Mouse (Mus musculus) stomach, embryonic 15.5 days (tissue): ENCODE measurements around the gene Meltf. TPM values are rescaled to one million over a fixed set of nuclear protein-coding genes. Genes with fewer than 3 reads are reported as not detected.

Experiments
- ATAC-seq: fragments of 200-750 bp; cut with Nextera tagmentation; 2 replicates; pipeline ENCODE4 v1.8.0; 2017; ENCODE audit warnings: low read depth, moderate number of reproducible peaks, moderate TSS enrichment; ENCODE audit not compliant: insufficient read depth, low FRiP score
- H3K27ac ChIP-seq: fragments of 300-500 bp; sonication (generic); 2 replicates; pipeline ENCODE4 v1.5.1; 2015; ENCODE audit warnings: mild to moderate bottlenecking, inconsistent platforms
- H3K27me3 ChIP-seq: fragments of 300-500 bp; sonication (generic); replicated peaks from 2 replicates; pipeline ENCODE4 v1.6.1; 2015; ENCODE audit warnings: inconsistent platforms
- H3K36me3 ChIP-seq: fragments of 300-500 bp; sonication (generic); 2 replicates; pipeline ENCODE4 v1.6.1; 2015; ENCODE audit warnings: inconsistent platforms
- H3K4me1 ChIP-seq: fragments of 300-500 bp; sonication (generic); 2 replicates; pipeline ENCODE4 v1.6.1; 2015; ENCODE audit warnings: inconsistent platforms
- H3K4me2 ChIP-seq: fragments of 300-500 bp; sonication (generic); 2 replicates; pipeline ENCODE4 v1.6.1; 2015; ENCODE audit warnings: mild to moderate bottlenecking, inconsistent platforms
- H3K4me3 ChIP-seq: fragments of 300-500 bp; sonication (generic); replicated peaks from 2 replicates; pipeline ENCODE4 v1.5.1; 2015; ENCODE audit warnings: inconsistent platforms
- H3K9ac ChIP-seq: fragments of 300-500 bp; sonication (generic); 2 replicates; pipeline ENCODE4 v1.6.1; 2015; ENCODE audit warnings: inconsistent platforms
- H3K9me3 ChIP-seq: fragments of 300-500 bp; sonication (generic); 2 replicates; pipeline ENCODE4 v1.6.1; 2016; ENCODE audit warnings: inconsistent platforms
- WGBS: fragments of 180-500 bp; shearing (Covaris S2); methylation state at CpG from one replicate; pipeline ENCODE4 v1.1.7; 2015; 5-methylcytosine and 5-hydroxymethylcytosine counted together
- polyA plus RNA-seq: library from polyadenylated mRNA; unstranded; fragments of >200 nt; fragmentation: Nextera tagmentation; extraction: Ambion mirVana; gene quantifications from 2 replicates; pipeline ENCODE4 v1.2.1, GENCODE M21; 2015

The Meltf gene
- polyA plus RNA-seq, 1 experiment from 2014 or later, result 1.4 TPM

DNA sequence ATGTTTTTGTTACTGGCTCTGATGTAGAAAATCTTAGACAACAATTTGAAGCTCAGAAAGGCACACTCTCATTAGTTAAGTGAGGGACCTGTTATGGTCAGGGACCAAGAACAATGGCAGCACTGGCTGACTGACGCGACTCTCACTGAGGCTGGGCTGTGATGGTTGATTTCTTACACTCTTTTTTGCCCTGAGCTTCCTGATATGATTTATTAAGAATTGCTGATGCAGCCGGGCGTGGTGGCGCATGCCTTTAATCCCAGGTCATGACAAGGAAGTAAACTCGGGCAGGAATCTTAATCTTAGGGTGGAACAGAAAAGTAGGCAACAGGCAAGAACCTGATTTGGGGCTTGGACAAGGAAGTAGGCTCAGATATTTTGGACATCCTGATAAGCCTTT, 47.5 kb downstream of the Meltf start:
- no peaks in the 10 kb centered on the region for H3K27me3 ChIP-seq
- WGBS, result 62% methylated on average over 6 of the region's 6 CpGs
- no peak overlapping the region for H3K4me3 ChIP-seq
- no peaks in the 10 kb centered on the region for H3K9me3 ChIP-seq
- no peak overlapping the region; the same call in 1 of the 2 replicates for H3K27ac ChIP-seq
- no peak overlapping the region for H3K9ac ChIP-seq
- H3K36me3 ChIP-seq, result no peaks in the 10 kb centered on the region
- no peaks in the 10 kb centered on the region for H3K4me1 ChIP-seq
- no peak for ATAC-seq
- H3K4me2 ChIP-seq, result no peak overlapping the region

- ATAC-seq, result no peak
- Histone ChIP-seq H3K4me1 (no peaks in the 10 kb centered on the region), H3K27ac (no peak overlapping the region; the same call in 1 of the 2 replicates), H3K4me2 (no peak overlapping the region), H3K27me3 (no peaks in the 10 kb centered on the region), H3K9me3 (no peaks in the 10 kb centered on the region), H3K4me3 (no peak overlapping the region), H3K9ac (no peak overlapping the region), H3K36me3 (no peaks in the 10 kb centered on the region)
- WGBS, result 77% methylated on average over 13 of the region's 13 CpGs
Measured at GRCm38 (mm10) chr16:31926547-31927182, 48.1 kb downstream of the Meltf start.

GRCm38 (mm10) chr16:31927412-31927811, 48.8 kb downstream of the Meltf start:
- H3K9ac ChIP-seq, result no peak overlapping the region
- 84% methylated on average over 5 of the region's 5 CpGs for WGBS
- H3K4me1 ChIP-seq, result no peaks in the 10 kb centered on the region
- no peaks in the 10 kb centered on the region for H3K27me3 ChIP-seq
- no peak overlapping the region for H3K27ac ChIP-seq
- no peak for ATAC-seq
- H3K4me2 ChIP-seq, result no peak overlapping the region
- no peaks in the 10 kb centered on the region for H3K9me3 ChIP-seq
- no peak overlapping the region for H3K4me3 ChIP-seq
- no peaks in the 10 kb centered on the region for H3K36me3 ChIP-seq

DNA sequence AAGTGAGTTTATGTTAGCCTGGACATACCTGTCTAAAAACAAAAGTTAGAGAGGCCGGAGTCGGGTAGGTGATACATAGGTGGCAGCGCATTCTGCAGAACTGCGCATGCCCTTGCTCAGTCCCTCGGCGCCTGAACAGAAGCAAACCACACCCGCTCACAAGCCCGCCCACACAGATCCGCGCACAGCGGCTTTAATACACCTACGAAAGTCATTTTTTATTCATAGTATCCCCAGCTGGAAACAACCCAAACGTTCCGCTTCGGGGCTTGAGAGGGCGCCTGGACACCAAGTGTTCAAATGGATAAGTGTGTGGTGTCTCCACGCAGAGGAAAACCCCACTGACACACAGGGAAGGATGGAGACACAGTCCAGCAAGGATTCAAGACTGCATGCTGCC, 52.7 kb downstream of the Meltf start:
- 51% methylated on average over 17 of the region's 17 CpGs for WGBS
- Histone ChIP-seq H3K4me2 (0 out of 2 replicates have a peak overlapping the region, but pooled peaks have one; percentile 16), H3K4me3 (no peak overlapping the region), H3K9ac (no peak overlapping the region), H3K4me1 (peaks cover 20% of the 10 kb centered on the region), H3K27ac (no peak overlapping the region), H3K36me3 (no peaks in the 10 kb centered on the region), H3K9me3 (no peaks in the 10 kb centered on the region), H3K27me3 (peaks cover 30% of the 10 kb centered on the region)
- ATAC-seq, result no peak

DNA sequence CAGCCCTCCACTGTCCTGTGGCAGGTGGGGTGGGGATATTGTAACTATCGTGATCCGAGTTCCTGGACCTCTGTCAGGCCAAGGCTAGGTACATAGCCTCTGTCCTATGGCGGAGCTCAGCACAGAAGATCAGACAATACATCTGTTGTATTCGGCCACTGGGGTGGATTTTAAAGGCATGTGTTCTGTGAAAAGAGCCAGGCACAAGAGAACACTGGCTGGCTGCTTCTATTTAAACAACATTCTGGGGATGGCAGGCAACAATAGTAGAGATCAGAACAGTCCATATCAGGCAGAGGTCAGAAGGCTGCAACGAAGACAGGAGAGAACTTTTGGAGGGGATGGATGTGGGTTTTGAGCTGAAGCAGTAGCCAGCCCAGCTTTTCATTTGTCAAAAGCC, 53.6 kb downstream of the Meltf start:
- ATAC-seq, result no peak
- no peaks in the 10 kb centered on the region for H3K36me3 ChIP-seq
- H3K9me3 ChIP-seq, result no peaks in the 10 kb centered on the region
- H3K27me3 ChIP-seq, result peaks cover 30% of the 10 kb centered on the region
- H3K27ac ChIP-seq, result no peak overlapping the region; the same call in 1 of the 2 replicates
- H3K4me2 ChIP-seq, result no peak overlapping the region
- WGBS, result 63% methylated on average over 5 of the region's 5 CpGs
- H3K9ac ChIP-seq, result no peak overlapping the region
- H3K4me3 ChIP-seq, result no peak overlapping the region
- H3K4me1 ChIP-seq, result peaks cover 20% of the 10 kb centered on the region

- H3K27ac ChIP-seq, result peak overlapping the region; percentile 3; the same call in 1 of the 2 replicates
- H3K36me3 ChIP-seq, result no peaks in the 10 kb centered on the region
- H3K4me1 ChIP-seq, result peaks cover 20% of the 10 kb centered on the region
- peak overlapping the region; percentile 92 for H3K4me2 ChIP-seq
- H3K9me3 ChIP-seq, result no peaks in the 10 kb centered on the region
- ATAC-seq, result peak; percentile 84
- peak overlapping the region; percentile 4; the same call in 1 of the 2 replicates for H3K9ac ChIP-seq
- 1% methylated on average over 50 of the region's 50 CpGs for WGBS
- peak overlapping the region; percentile 48 for H3K4me3 ChIP-seq
- H3K27me3 ChIP-seq, result peaks cover 30% of the 10 kb centered on the region
Measured at GRCm38 (mm10) chr16:31932840-31933697, 54.5 kb downstream of the Meltf start.

GRCm38 (mm10) chr16:31933751-31934549, 55.3 kb downstream of the Meltf start, which contains the start of gene Pigz:
Gene Pigz, plus strand, starts transcription at chr16:31933851.
- H3K27me3 ChIP-seq, result peaks cover 30% of the 10 kb centered on the region
- peak within 1 kb of the TSS; percentile 3; the same call in 1 of the 2 replicates for H3K27ac ChIP-seq
- peak within 1 kb of the TSS; percentile 92 for H3K4me2 ChIP-seq
- H3K9ac ChIP-seq, result peak within 1 kb of the TSS; percentile 19; the same call in 1 of the 2 replicates
- no peaks in the 10 kb centered on the region for H3K9me3 ChIP-seq
- peak within 1 kb of the TSS; percentile 48 for H3K4me3 ChIP-seq
- ATAC-seq, result no peak
- H3K4me1 ChIP-seq, result peaks cover 20% of the 10 kb centered on the region
- no peaks in the 10 kb centered on the region for H3K36me3 ChIP-seq
- WGBS, result 11% methylated on average over 42 of the region's 42 CpGs

- H3K27ac ChIP-seq, result no peak overlapping the region
- H3K4me2 ChIP-seq, result peak overlapping the region; percentile 92
- ATAC-seq, result no peak
- no peaks in the 10 kb centered on the region for H3K9me3 ChIP-seq
- no peaks in the 10 kb centered on the region for H3K36me3 ChIP-seq
- H3K4me3 ChIP-seq, result peak overlapping the region; percentile 24; the same call in 1 of the 2 replicates
- WGBS, result 30% methylated on average over 13 of the region's 13 CpGs
- H3K9ac ChIP-seq, result no peak overlapping the region
- H3K4me1 ChIP-seq, result peaks cover 20% of the 10 kb centered on the region
- peaks cover 30% of the 10 kb centered on the region for H3K27me3 ChIP-seq
Measured at GRCm38 (mm10) chr16:31934550-31935010, 56.0 kb downstream of the Meltf start.

- H3K4me3 ChIP-seq, result peak overlapping the region; percentile 24
- 6% methylated on average over 36 of the region's 36 CpGs for WGBS
- peaks cover 30% of the 10 kb centered on the region for H3K27me3 ChIP-seq
- no peak overlapping the region for H3K27ac ChIP-seq
- no peak for ATAC-seq
- no peak overlapping the region for H3K9ac ChIP-seq
- H3K4me2 ChIP-seq, result peak overlapping the region; percentile 92
- no peaks in the 10 kb centered on the region for H3K36me3 ChIP-seq
- H3K9me3 ChIP-seq, result no peaks in the 10 kb centered on the region
- peaks cover 20% of the 10 kb centered on the region for H3K4me1 ChIP-seq
Measured at GRCm38 (mm10) chr16:31935091-31935979, 56.7 kb downstream of the Meltf start.

- no peak for ATAC-seq
- Histone ChIP-seq H3K4me1 (peaks cover 20% of the 10 kb centered on the region), H3K27me3 (peaks cover 30% of the 10 kb centered on the region), H3K4me3 (no peak overlapping the region), H3K9ac (no peak overlapping the region), H3K4me2 (no peak overlapping the region), H3K27ac (no peak overlapping the region), H3K9me3 (no peaks in the 10 kb centered on the region), H3K36me3 (no peaks in the 10 kb centered on the region)
- 86% methylated on average over 4 of the region's 4 CpGs for WGBS
Measured at GRCm38 (mm10) chr16:31936568-31936967, 58.0 kb downstream of the Meltf start.

GRCm38 (mm10) chr16:31938856-31939255, 60.2 kb downstream of the Meltf start:
- Histone ChIP-seq H3K4me1 (peaks cover 11% of the 10 kb centered on the region), H3K9me3 (no peaks in the 10 kb centered on the region), H3K27me3 (peaks cover 22% of the 10 kb centered on the region), H3K4me3 (no peak overlapping the region), H3K36me3 (no peaks in the 10 kb centered on the region), H3K4me2 (no peak overlapping the region), H3K27ac (no peak overlapping the region), H3K9ac (no peak overlapping the region)
- WGBS, result 69% methylated on average over 6 of the region's 6 CpGs
- ATAC-seq, result no peak
